Mouse (Mus musculus) kidney, postnatal 0 days (tissue): Measurements from ENCODE around the gene Cby3. TPM values are rescaled to one million over a fixed set of nuclear protein-coding genes. Genes with fewer than 3 reads are reported as not detected.

Experiments used
- ATAC-seq: fragments of 200-750 bp; cut with Nextera tagmentation; replicated peaks from 2 replicates; pipeline ENCODE4 v1.8.0; 2017; ENCODE audit warnings: low read depth, moderate number of reproducible peaks, moderate TSS enrichment, moderate library complexity; ENCODE audit not compliant: low FRiP score
- DNase-seq: peaks from one replicate; pipeline ENCODE4 v3.0.0-alpha.2; 2016; ENCODE audit warnings: low spot score
- H3K27ac ChIP-seq: fragments of 300-500 bp; sonication (generic); 2 replicates; pipeline ENCODE4 v1.5.1; 2014; ENCODE audit warnings: mild to moderate bottlenecking
- H3K27me3 ChIP-seq: fragments of 300-500 bp; sonication (generic); 2 replicates; pipeline ENCODE4 v1.6.1; 2014; ENCODE audit warnings: low read length, mixed read lengths; ENCODE audit not compliant: insufficient read depth
- H3K36me3 ChIP-seq: fragments of 300-500 bp; sonication (generic); 2 replicates; pipeline ENCODE4 v1.6.1; 2014; ENCODE audit warnings: low read length, mixed read lengths; ENCODE audit not compliant: insufficient read depth
- H3K4me1 ChIP-seq: fragments of 300-500 bp; sonication (generic); replicated peaks from 2 replicates; pipeline ENCODE4 v1.6.1; 2014; ENCODE audit warnings: antibody characterized with exemption, low read length, mixed read lengths; ENCODE audit not compliant: insufficient read depth
- H3K4me2 ChIP-seq: fragments of 300-500 bp; sonication (generic); 2 replicates; pipeline ENCODE4 v1.6.1; 2014; ENCODE audit warnings: mild to moderate bottlenecking, low read length, moderate library complexity, mixed read lengths
- H3K4me3 ChIP-seq: fragments of 300-500 bp; sonication (generic); replicated peaks from 2 replicates; pipeline ENCODE4 v1.5.1; 2014; ENCODE audit warnings: low read depth, low read length
- H3K9ac ChIP-seq: fragments of 300-500 bp; sonication (generic); 2 replicates; pipeline ENCODE4 v1.6.1; 2014; ENCODE audit warnings: low read depth, low read length
- H3K9me3 ChIP-seq: fragments of 300-500 bp; sonication (generic); replicated peaks from 2 replicates; pipeline ENCODE4 v1.6.1; 2016; ENCODE audit warnings: low read length, inconsistent platforms, mixed read lengths
- CTCF ChIP-seq: IDR thresholded peaks from 2 replicates; pipeline ENCODE4 v1.5.1; 2016; ENCODE audit warnings: antibody characterized with exemption, low read depth, mild to moderate bottlenecking, moderate library complexity
- WGBS: fragments of 180-500 bp; shearing (Covaris S2); extraction: QIAGEN DNeasy Blood & Tissue Kit; methylation state at CpG from one replicate; pipeline ENCODE4 v1.1.7; 2014; 5-methylcytosine and 5-hydroxymethylcytosine counted together
- microRNA counts: library from miRNA; unstranded; fragments of <30 nt; microRNA quantifications from one replicate; lab custom pipeline; 2015
- microRNA-seq: library from miRNA; unstranded; fragments of <30 nt; microRNA quantifications from one replicate; pipeline ENCODE4, GENCODE M21; 2016
- polyA plus RNA-seq: library from polyadenylated mRNA; unstranded; fragments of >200 nt; fragmentation: Nextera tagmentation; extraction: Ambion mirVana; gene quantifications from 2 replicates; pipeline ENCODE4 v1.2.1, GENCODE M21; 2015

Cby3 gene
- polyA plus RNA-seq, 1 experiment from 2014 or later = 1.4 TPM

- no peak for ATAC-seq
- Histone ChIP-seq H3K27ac (no peak overlapping the region), H3K9me3 (no peaks in the 10 kb centered on the region), H3K4me3 (no peak overlapping the region), H3K36me3 (peaks cover 52% of the 10 kb centered on the region), H3K9ac (no peak overlapping the region), H3K27me3 (no peaks in the 10 kb centered on the region), H3K4me2 (no peak overlapping the region), H3K4me1 (no peaks in the 10 kb centered on the region)
- 88% methylated on average over 13 of the region's 13 CpGs for WGBS
- DNase-seq = no peak
- no peak for TF ChIP-seq CTCF
Observed at GRCm38 (mm10) chr11:50398803-50399202, 44.5 kb downstream of the Cby3 start.

DNA sequence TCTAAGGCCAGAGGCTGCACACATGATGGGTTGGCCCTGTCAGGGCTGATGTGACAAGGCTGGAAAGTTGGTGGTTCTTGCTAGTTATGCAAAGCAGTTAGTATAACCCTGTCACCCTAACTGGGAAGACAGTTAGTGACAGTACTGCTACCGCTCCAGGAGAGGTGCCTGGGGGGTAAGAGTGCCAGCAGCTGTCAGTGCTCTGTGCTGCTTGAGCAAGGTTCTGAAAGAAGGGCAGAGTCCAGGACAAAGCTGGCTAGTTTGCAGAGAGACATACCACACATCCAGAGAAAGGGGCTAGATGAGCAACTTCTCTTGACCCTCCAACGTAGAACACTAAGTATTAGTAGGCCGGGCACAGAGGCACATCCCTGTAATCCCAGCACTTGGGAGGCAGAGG, 48.2 kb downstream of the Cby3 start:
- Histone ChIP-seq H3K4me3 (no peak overlapping the region), H3K36me3 (peaks cover 49% of the 10 kb centered on the region), H3K9me3 (no peaks in the 10 kb centered on the region), H3K9ac (no peak overlapping the region), H3K4me2 (no peak overlapping the region), H3K27me3 (no peaks in the 10 kb centered on the region), H3K27ac (no peak overlapping the region), H3K4me1 (no peaks in the 10 kb centered on the region)
- no peak for TF ChIP-seq CTCF
- ATAC-seq = no peak
- WGBS = 95% methylated on average over 3 of the region's 3 CpGs
- DNase-seq = no peak

- Histone ChIP-seq H3K27me3 (no peaks in the 10 kb centered on the region), H3K4me3 (no peak overlapping the region), H3K36me3 (peaks cover 43% of the 10 kb centered on the region), H3K9ac (no peak overlapping the region), H3K27ac (no peak overlapping the region), H3K4me2 (no peak overlapping the region), H3K4me1 (no peaks in the 10 kb centered on the region), H3K9me3 (no peaks in the 10 kb centered on the region)
- ATAC-seq = no peak
- no peak for TF ChIP-seq CTCF
- 81% methylated on average over 10 of the region's 10 CpGs for whole genome bisulfite sequencing
- DNase-seq = no peak
Observed at GRCm38 (mm10) chr11:50403367-50404014, 49.2 kb downstream of the Cby3 start.

GRCm38 (mm10) chr11:50407235-50407634, 53.0 kb downstream of the Cby3 start:
- DNase-seq = no peak
- Histone ChIP-seq H3K4me1 (no peaks in the 10 kb centered on the region), H3K27ac (no peak overlapping the region), H3K27me3 (no peaks in the 10 kb centered on the region), H3K4me3 (no peak overlapping the region), H3K9me3 (no peaks in the 10 kb centered on the region), H3K4me2 (no peak overlapping the region), H3K36me3 (peaks cover 30% of the 10 kb centered on the region), H3K9ac (no peak overlapping the region)
- 60% methylated on average over 6 of the region's 6 CpGs for WGBS
- TF ChIP-seq CTCF = no peak
- ATAC-seq = no peak

MicroRNA genes within 50 kb of the gene (microRNA counts, 519-probe panel; counts per million panel counts)
- 3,818 counts per million, percentile 74 among the panel's probes with 10 or more counts for microRNA mmu-miR-804 (lab: Ali Mortazavi, UCI)

Small RNA genes within 50 kb of the gene (microRNA-seq; reads per million reads assigned to microRNA genes)
- not detected for gene Mir804

Other genes with a start within 250 kb of the Cby3 start
- 28.5 and 30.3 TPM in 2 replicates for gene Tbc1d9b, start 223.1 kb upstream of the Cby3 start, polyA plus RNA-seq
- gene Mrnip, start 180.0 kb upstream of the Cby3 start, polyA plus RNA-seq = 20.8 and 22.9 TPM in 2 replicates
- gene Sqstm1, start 143.6 kb upstream of the Cby3 start, polyA plus RNA-seq = 326 and 333 TPM in 2 replicates
- 53.4 and 62.1 TPM in 2 replicates for gene Mgat4b, start 143.6 kb upstream of the Cby3 start, polyA plus RNA-seq
- 8.5 and 9.6 TPM in 2 replicates for gene Ltc4s, start 115.8 kb upstream of the Cby3 start, polyA plus RNA-seq
- gene Maml1, start 62.2 kb upstream of the Cby3 start, polyA plus RNA-seq = 5.0 and 6.0 TPM in 2 replicates
- gene Canx, start 28.8 kb upstream of the Cby3 start, polyA plus RNA-seq = 302 and 330 TPM in 2 replicates
- 294 and 309 TPM in 2 replicates for gene Hnrnph1, start 22.5 kb downstream of the Cby3 start, polyA plus RNA-seq
- gene Rufy1, start 76.7 kb downstream of the Cby3 start, polyA plus RNA-seq = 29.0 and 31.7 TPM in 2 replicates
- 5.0 and 5.2 TPM in 2 replicates for gene Adamts2, start 247.6 kb downstream of the Cby3 start, polyA plus RNA-seq